Mouse (Mus musculus) forebrain, embryonic 16.5 days (tissue): ENCODE data around the gene Mitd1. TPM values are rescaled to one million over a fixed set of nuclear protein-coding genes. Genes with fewer than 3 reads are reported as not detected.
A peak's percentile ranks its signal among the peaks of the same experiment; 100 is the strongest.

Experiments used
- ATAC-seq: fragments of 200-750 bp; cut with Nextera tagmentation; 2 replicates; pipeline ENCODE4 v1.8.0; 2017; ENCODE audit warnings: mild to moderate bottlenecking, moderate library complexity
- H3K27ac ChIP-seq: fragments of 300-500 bp; sonication (generic); 2 replicates; pipeline ENCODE4 v1.5.1; 2014; ENCODE audit warnings: low read length, control low read depth
- H3K27me3 ChIP-seq: fragments of 300-500 bp; sonication (generic); replicated peaks from 2 replicates; pipeline ENCODE4 v1.6.1; 2014; ENCODE audit warnings: low read length; ENCODE audit not compliant: control insufficient read depth, insufficient read depth
- H3K36me3 ChIP-seq: fragments of 300-500 bp; sonication (generic); 2 replicates; pipeline ENCODE4 v1.6.1; 2014; ENCODE audit not compliant: control insufficient read depth, insufficient read depth
- H3K4me1 ChIP-seq: fragments of 300-500 bp; sonication (generic); replicated peaks from 2 replicates; pipeline ENCODE4 v1.6.1; 2014; ENCODE audit warnings: low read length; ENCODE audit not compliant: control insufficient read depth, insufficient read depth
- H3K4me2 ChIP-seq: fragments of 300-500 bp; sonication (generic); 2 replicates; pipeline ENCODE4 v1.6.1; 2014; ENCODE audit warnings: mild to moderate bottlenecking, low read length, control low read depth
- H3K4me3 ChIP-seq: fragments of 300-500 bp; sonication (generic); replicated peaks from 2 replicates; pipeline ENCODE4 v1.5.1; 2014; ENCODE audit warnings: mild to moderate bottlenecking, low read length, control low read depth
- H3K9ac ChIP-seq: fragments of 300-500 bp; sonication (generic); replicated peaks from 2 replicates; pipeline ENCODE4 v1.6.1; 2014; ENCODE audit warnings: low read depth, low read length, control low read depth
- H3K9me3 ChIP-seq: fragments of 300-500 bp; sonication (generic); 2 replicates; pipeline ENCODE4 v1.6.1; 2016; ENCODE audit warnings: low read length; ENCODE audit not compliant: control insufficient read depth
- WGBS: fragments of 180-500 bp; shearing (Covaris S2); extraction: QIAGEN DNeasy Blood & Tissue Kit; methylation state at CpG from one replicate; pipeline ENCODE4 v1.1.7; 2014; 5-methylcytosine and 5-hydroxymethylcytosine counted together
- polyA plus RNA-seq: library from polyadenylated mRNA; unstranded; fragments of >200 nt; fragmentation: Nextera tagmentation; extraction: Ambion mirVana; gene quantifications from 2 replicates; pipeline ENCODE4 v1.2.1, GENCODE M21; 2015

Mitd1 gene
- polyA plus RNA-seq: 18.5 and 19.0 TPM in 2 replicates

- Histone ChIP-seq H3K9me3 (no peaks in the 10 kb centered on the region), H3K36me3 (peaks cover 3% of the 10 kb centered on the region; the same call in 1 of the 2 replicates), H3K27me3 (no peaks in the 10 kb centered on the region), H3K9ac (peak within 1 kb of the TSS; percentile 79), H3K4me3 (peak within 1 kb of the TSS; percentile 84), H3K4me2 (peak within 1 kb of the TSS; percentile 73), H3K4me1 (peaks cover 22% of the 10 kb centered on the region), H3K27ac (peak within 1 kb of the TSS; percentile 57)
- ATAC-seq: peak; percentile 95
- WGBS: under 1% methylated on average over 41 of the region's 41 CpGs
Observed at GRCm38 (mm10) chr1:37890025-37890652, at the start of gene Mitd1, which contains the start of gene Mrpl30. Mitd1 (minus strand) TSS chr1:37890411. Mrpl30 (plus strand) TSS chr1:37890477.

GRCm38 (mm10) chr1:37931806-37932205 is 41.6 kb upstream of the Mitd1 start:
- 7% methylated on average over 3 of the region's 3 CpGs for WGBS
- H3K9ac ChIP-seq: no peak overlapping the region
- no peak overlapping the region for H3K4me3 ChIP-seq
- no peaks in the 10 kb centered on the region for H3K9me3 ChIP-seq
- H3K27ac ChIP-seq: no peak overlapping the region
- no peaks in the 10 kb centered on the region for H3K27me3 ChIP-seq
- H3K4me1 ChIP-seq: no peaks in the 10 kb centered on the region
- no peak for ATAC-seq
- no peak overlapping the region for H3K4me2 ChIP-seq
- no peaks in the 10 kb centered on the region for H3K36me3 ChIP-seq

GRCm38 (mm10) chr1:37925971-37926370 is 35.8 kb upstream of the Mitd1 start:
- WGBS: 79% methylated on average over 8 of the region's 8 CpGs
- H3K27me3 ChIP-seq: no peaks in the 10 kb centered on the region
- no peaks in the 10 kb centered on the region for H3K9me3 ChIP-seq
- H3K9ac ChIP-seq: no peak overlapping the region
- H3K27ac ChIP-seq: no peak overlapping the region
- no peak for ATAC-seq
- no peak overlapping the region for H3K4me2 ChIP-seq
- no peaks in the 10 kb centered on the region for H3K4me1 ChIP-seq
- H3K36me3 ChIP-seq: no peaks in the 10 kb centered on the region
- no peak overlapping the region for H3K4me3 ChIP-seq

GRCm38 (mm10) chr1:37922536-37922935 is 32.3 kb upstream of the Mitd1 start:
- ATAC-seq: no peak

GRCm38 (mm10) chr1:37918096-37918495 is 27.9 kb upstream of the Mitd1 start:
- H3K27ac ChIP-seq: no peak overlapping the region
- H3K4me3 ChIP-seq: no peak overlapping the region
- H3K9ac ChIP-seq: no peak overlapping the region
- no peaks in the 10 kb centered on the region for H3K36me3 ChIP-seq
- H3K27me3 ChIP-seq: no peaks in the 10 kb centered on the region
- H3K9me3 ChIP-seq: no peaks in the 10 kb centered on the region
- no peaks in the 10 kb centered on the region for H3K4me1 ChIP-seq
- no peak for ATAC-seq
- no peak overlapping the region for H3K4me2 ChIP-seq
- WGBS: 80% methylated on average over 6 of the region's 6 CpGs

More at GRCm38 (mm10) chr1:37922536-37922935, 32.3 kb upstream of the Mitd1 start:
- WGBS: 57% methylated on average over 8 of the region's 8 CpGs
- H3K27ac ChIP-seq: no peak overlapping the region
- no peak overlapping the region for H3K4me3 ChIP-seq
- no peaks in the 10 kb centered on the region for H3K36me3 ChIP-seq
- H3K9ac ChIP-seq: no peak overlapping the region
- H3K4me2 ChIP-seq: no peak overlapping the region
- H3K9me3 ChIP-seq: no peaks in the 10 kb centered on the region
- H3K4me1 ChIP-seq: no peaks in the 10 kb centered on the region
- no peaks in the 10 kb centered on the region for H3K27me3 ChIP-seq

- H3K36me3 ChIP-seq: no peaks in the 10 kb centered on the region
- WGBS: 63% methylated on average over 13 of the region's 13 CpGs
- no peak overlapping the region for H3K9ac ChIP-seq
- H3K9me3 ChIP-seq: no peaks in the 10 kb centered on the region
- no peak overlapping the region for H3K4me2 ChIP-seq
- no peak overlapping the region for H3K27ac ChIP-seq
- no peaks in the 10 kb centered on the region for H3K27me3 ChIP-seq
- no peak overlapping the region for H3K4me3 ChIP-seq
- H3K4me1 ChIP-seq: no peaks in the 10 kb centered on the region
- ATAC-seq: no peak
Observed at GRCm38 (mm10) chr1:37917666-37918065, 27.5 kb upstream of the Mitd1 start.

GRCm38 (mm10) chr1:37916393-37916792 is 26.2 kb upstream of the Mitd1 start, which contains the start of gene Lyg2:
Lyg2 (minus strand) TSS chr1:37916493.
- Histone ChIP-seq H3K4me1 (no peaks in the 10 kb centered on the region), H3K27ac (no peak within 1 kb of the TSS), H3K27me3 (no peaks in the 10 kb centered on the region), H3K9ac (no peak within 1 kb of the TSS), H3K4me3 (no peak within 1 kb of the TSS), H3K4me2 (no peak within 1 kb of the TSS), H3K36me3 (no peaks in the 10 kb centered on the region), H3K9me3 (no peaks in the 10 kb centered on the region)
- ATAC-seq: no peak
- 45% methylated on average over 5 of the region's 5 CpGs for WGBS

- Histone ChIP-seq H3K4me2 (no peak overlapping the region), H3K27me3 (no peaks in the 10 kb centered on the region), H3K4me3 (no peak overlapping the region), H3K36me3 (no peaks in the 10 kb centered on the region), H3K27ac (no peak overlapping the region), H3K9ac (no peak overlapping the region), H3K9me3 (no peaks in the 10 kb centered on the region), H3K4me1 (no peaks in the 10 kb centered on the region)
- 78% methylated on average over 2 of the region's 2 CpGs for WGBS
- no peak for ATAC-seq
Observed at GRCm38 (mm10) chr1:37912751-37913150, 22.5 kb upstream of the Mitd1 start.

- ATAC-seq: no peak
Observed at GRCm38 (mm10) chr1:37903178-37903577, 13.0 kb upstream of the Mitd1 start.

More at GRCm38 (mm10) chr1:37903178-37903577, 13.0 kb upstream of the Mitd1 start:
- H3K27me3 ChIP-seq: no peaks in the 10 kb centered on the region
- no peak overlapping the region for H3K4me2 ChIP-seq
- no peaks in the 10 kb centered on the region for H3K9me3 ChIP-seq
- no peak overlapping the region for H3K9ac ChIP-seq
- no peak overlapping the region for H3K27ac ChIP-seq
- no peak overlapping the region for H3K4me3 ChIP-seq
- WGBS: 39% methylated on average over 6 of the region's 6 CpGs
- H3K4me1 ChIP-seq: no peaks in the 10 kb centered on the region
- peaks cover 10% of the 10 kb centered on the region for H3K36me3 ChIP-seq
